Comparison of ENCODE assay signal across 9 mouse cellular contexts in genomic region chr4:128897911-128898421, GRCm38 (mm10). TPM values are rescaled to one million over a fixed set of nuclear protein-coding genes. Genes with fewer than 3 reads are reported as not detected.
DNase-seq lines count a peak whose midpoint lies in the region; ATAC-seq lines count a peak whose summit lies in the region.
"Had no signal": no experiment of that assay in that cellular context is flagged by ENCODE, and none has a peak within 500 bp of the region (broad histone marks: within the 10 kb centered on the region; RNA-seq: fewer than 3 reads in every experiment).

No protein-coding gene starts in this region.

- peak; percentile 63; the same call in 1 of the 2 replicates for ATAC-seq in limb, embryonic 12.5 days (ENCODE audit: insufficient number of reproducible peaks, insufficient read depth, low FRiP score, low TSS enrichment, low read depth)

- peak overlapping the region; percentile 32 for H3K4me2 ChIP-seq in limb, embryonic 12.5 days
- H3K4me2 ChIP-seq: liver, embryonic 15.5 days had no signal

- H3K27me3 ChIP-seq in limb, embryonic 12.5 days: no peaks in the 10 kb centered on the region

- peak; percentile 63 to 76 for DNase-seq in cerebellum, postnatal 25 days
- DNase-seq in heart, postnatal 4 days: peak; percentile 44
- DNase-seq in yolk sac, embryonic 10.5 days (ENCODE audit: low spot score): peak; percentile 76
- no peak for DNase-seq in thymus, postnatal 0 days (ENCODE audit: low spot score)
- DNase-seq in gastrocnemius, postnatal 10 days: no peak
- DNase-seq in urinary bladder, postnatal 4 days (ENCODE audit: low spot score in 2 of 2): no peak

- no peaks in the 10 kb centered on the region for H3K9me3 ChIP-seq in limb, embryonic 12.5 days
- H3K9me3 ChIP-seq: liver, embryonic 15.5 days had no signal

- peak overlapping the region; percentile 25; the same call in 1 of the 2 replicates for H3K27ac ChIP-seq in brown adipose tissue, adult 24 weeks (replicated peaks; ENCODE audit: low read depth, low read length)
- peak overlapping the region; percentile 99 for H3K27ac ChIP-seq in limb, embryonic 12.5 days
- H3K27ac ChIP-seq: liver, embryonic 15.5 days had no signal

- H3K36me3 ChIP-seq in limb, embryonic 12.5 days: peaks cover 24% of the 10 kb centered on the region
- H3K36me3 ChIP-seq: liver, embryonic 15.5 days had no signal

- WGBS in limb, embryonic 12.5 days: 3% methylated on average over 7 of the region's 7 CpGs

- H3K4me3 ChIP-seq in brown adipose tissue, adult 24 weeks (ENCODE audit: insufficient read depth, low read depth, low read length): no peak overlapping the region
- no peak overlapping the region for H3K4me3 ChIP-seq in limb, embryonic 12.5 days (replicated peaks)
- H3K4me3 ChIP-seq: liver, embryonic 15.5 days had no signal

- H3K9ac ChIP-seq in limb, embryonic 12.5 days (replicated peaks): no peak overlapping the region
- H3K9ac ChIP-seq: liver, embryonic 15.5 days had no signal

- peaks cover 11% of the 10 kb centered on the region for H3K4me1 ChIP-seq in brown adipose tissue, adult 24 weeks (ENCODE audit: control insufficient read depth, insufficient read depth, insufficient read length, low read length)
- peaks cover 32% of the 10 kb centered on the region for H3K4me1 ChIP-seq in limb, embryonic 12.5 days (replicated peaks)
- H3K4me1 ChIP-seq: liver, embryonic 15.5 days had no signal

RNA-seq across cellular contexts. Expression of gene Trim62, which starts 14.6 kb away (rescaled TPM):
- polyA plus RNA-seq in brown adipose tissue, adult 24 weeks (2012; ENCODE audit: insufficient read depth, insufficient read length, missing spikeins): 0.40 and 0.50 TPM in 2 replicates
- total RNA-seq in heart, postnatal 4 days (2021): 1 to 10 TPM; 3.2 to 3.7 TPM
- 11.4 and 13.0 TPM in 2 replicates for polyA plus RNA-seq in limb, embryonic 12.5 days (2016; fragmentation: Nextera tagmentation; extraction: Ambion mirVana)
- polyA plus RNA-seq in thymus, postnatal 0 days (2015; fragmentation: Nextera tagmentation; extraction: Ambion mirVana): 0.84 and 1.0 TPM in 2 replicates
- 1 to 10 TPM; 1.7 to 2.3 TPM for total RNA-seq in gastrocnemius, postnatal 10 days (2021)

Comparison
In these comparisons a context has a peak if more than half of its experiments do, and no peak if none do; other contexts are left out.
1. DNase-seq: peak in cerebellum, postnatal 25 days (2 of 2), heart, postnatal 4 days (single experiment) and yolk sac, embryonic 10.5 days (single experiment); none in thymus, postnatal 0 days (single experiment), gastrocnemius, postnatal 10 days (single experiment) and urinary bladder, postnatal 4 days (0 of 2).